In the genomic region with DNA sequence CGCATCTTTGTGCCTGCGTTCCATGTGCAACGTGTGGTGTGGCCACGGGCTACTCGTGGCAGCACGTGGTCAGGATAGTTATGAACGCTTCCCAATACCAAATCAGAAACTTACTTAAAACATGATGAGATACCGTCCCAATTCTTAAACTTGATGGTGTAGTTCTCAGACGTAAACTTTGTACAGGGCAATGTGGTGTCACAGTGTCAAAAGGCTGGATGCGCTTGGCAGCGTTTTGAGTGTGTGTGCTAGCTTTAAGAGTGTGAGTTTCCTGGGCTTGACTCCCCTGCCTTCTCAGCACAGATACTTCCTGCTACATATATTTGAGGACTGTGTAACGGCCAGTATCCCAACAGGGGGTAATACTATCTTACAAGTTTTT, we compare ENCODE assay signal across 15 mouse cellular contexts. TPM values are rescaled to one million over a fixed set of nuclear protein-coding genes. Genes with fewer than 3 reads are reported as not detected.
DNase-seq lines count a peak whose midpoint lies in the region; ATAC-seq and TF ChIP-seq lines count a peak whose summit lies in the region.
"Had no signal": no experiment of that assay in that cellular context is flagged by ENCODE, and none has a peak within 500 bp of the region (broad histone marks: within the 10 kb centered on the region; RNA-seq: fewer than 3 reads in every experiment).

No protein-coding gene starts in this region.

- peak overlapping the region; percentile 18; the same call in 1 of the 2 replicates for H3K27ac ChIP-seq in spleen, adult 2 months (ENCODE audit: insufficient read depth, low read length)
- H3K27ac ChIP-seq in liver, embryonic 14.5 days = no peak overlapping the region
- H3K27ac ChIP-seq: hindbrain, embryonic 15.5 days; midbrain, embryonic 10.5 days; neural tube, embryonic 13.5 days had no signal

- peak overlapping the region; percentile 44; the same call in 1 of the 2 replicates for H3K4me2 ChIP-seq in liver, embryonic 14.5 days (ENCODE audit: low read depth)

- DNase-seq in spleen, adult 2 months (ENCODE audit: low read depth in 1 of 2, low spot score in 2 of 2) = no peak
- no peak for DNase-seq in spleen, postnatal 14 days (ENCODE audit: low spot score in 2 of 2)
- peak; percentile 56 for DNase-seq in MEL-GATA-1-ER (ENCODE audit: extremely low read depth, low read depth)
- no peak for DNase-seq in liver, embryonic 14.5 days (ENCODE audit: low read depth in 3 of 3, low spot score in 3 of 3)
- no peak for DNase-seq in cerebellum, adult 8-10 months
- no peak for DNase-seq in retina, embryonic 14.5 days (ENCODE audit: low spot score)
- DNase-seq: adrenal gland, postnatal 25 days; cerebellum, adult 9-10 months; kidney, postnatal 10 days; right cerebral cortex, postnatal 14 days had no signal

- no peak for TF ChIP-seq EP300 in liver, embryonic 14.5 days (IDR thresholded peaks at IDR 0.05; ENCODE audit: low read depth)

- no peaks in the 10 kb centered on the region for H3K36me3 ChIP-seq in spleen, adult 2 months (ENCODE audit: control insufficient read depth, insufficient read depth, low read length)
- no peaks in the 10 kb centered on the region for H3K36me3 ChIP-seq in liver, embryonic 14.5 days (replicated peaks; ENCODE audit: control insufficient read depth, insufficient read depth, low read depth)
- H3K36me3 ChIP-seq: hindbrain, embryonic 15.5 days; midbrain, embryonic 10.5 days; neural tube, embryonic 13.5 days had no signal

- H3K27me3 ChIP-seq in spleen, adult 2 months (ENCODE audit: control insufficient read depth, insufficient read depth, low read length) = no peaks in the 10 kb centered on the region
- H3K27me3 ChIP-seq in liver, embryonic 14.5 days (ENCODE audit: control insufficient read depth, insufficient read depth, low read length) = peaks cover 2% of the 10 kb centered on the region; the same call in 1 of the 2 replicates
- H3K27me3 ChIP-seq: hindbrain, embryonic 15.5 days; neural tube, embryonic 13.5 days had no signal

- 12% methylated on average over 12 of the region's 12 CpGs for WGBS in spleen, adult 2 months
- 10% methylated on average over 12 of the region's 12 CpGs for WGBS in liver, embryonic 14.5 days (ENCODE audit: insufficient replicate concordance)

- H3K9ac ChIP-seq in liver, embryonic 14.5 days (replicated peaks) = no peak overlapping the region
- H3K9ac ChIP-seq: hindbrain, embryonic 15.5 days had no signal

- H3K9me3 ChIP-seq in liver, embryonic 14.5 days (ENCODE audit: control insufficient read depth, low read length) = no peaks in the 10 kb centered on the region
- H3K9me3 ChIP-seq: hindbrain, embryonic 15.5 days; midbrain, embryonic 10.5 days; neural tube, embryonic 13.5 days had no signal

- peaks cover 8% of the 10 kb centered on the region; the same call in 1 of the 2 replicates for H3K4me1 ChIP-seq in spleen, adult 2 months (ENCODE audit: control insufficient read depth, insufficient read depth, insufficient read length)
- peaks cover 0 to 13% of the 10 kb centered on the region in 2 experiments; a peak in 2 of 4 replicates for H3K4me1 ChIP-seq in liver, embryonic 14.5 days (replicated peaks; ENCODE audit: control insufficient read depth in 2 of 2, insufficient read depth in 2 of 2, low read length in 1 of 2)
- H3K4me1 ChIP-seq: hindbrain, embryonic 15.5 days had no signal

- no peak for TF ChIP-seq POLR2A in spleen, adult 2 months (IDR thresholded peaks at IDR 0.05; ENCODE audit: low read depth, low read length)

- no peak overlapping the region for H3K4me3 ChIP-seq in spleen, adult 2 months (ENCODE audit: extremely low read depth, insufficient read depth, insufficient read length)
- no peak overlapping the region for H3K4me3 ChIP-seq in liver, embryonic 14.5 days (ENCODE audit: insufficient read depth in 1 of 2, low read depth in 2 of 2, low read length in 2 of 2)
- H3K4me3 ChIP-seq: neural tube, embryonic 13.5 days had no signal

- ATAC-seq in liver, embryonic 14.5 days (ENCODE audit: insufficient read depth) = no peak
- ATAC-seq in megakaryocyte-erythroid progenitor cell, adult 5-6 weeks (replicated peaks; ENCODE audit: low FRiP score, low TSS enrichment, poor library complexity, severe bottlenecking) = peak; percentile 5; the same call in 1 of the 2 replicates
- ATAC-seq: intestine, postnatal 0 days had no signal

- no peak for TF ChIP-seq CTCF in spleen, adult 2 months (IDR thresholded peaks at IDR 0.05; ENCODE audit: extremely low read depth, insufficient read depth, insufficient read length, insufficient replicate concordance)
- TF ChIP-seq CTCF in liver, embryonic 14.5 days (IDR thresholded peaks at IDR 0.05; ENCODE audit: low read depth) = no peak

RNA-seq across cellular contexts. Expression of a gene that starts 27.1 kb away (rescaled TPM):
- 25.0 and 31.6 TPM in 2 replicates for polyA plus RNA-seq in spleen, adult 2 months (2012; rRNA removed)
- 1.2 and 1.6 TPM in 2 replicates for polyA plus RNA-seq in liver, embryonic 14.5 days (2012; rRNA removed)
- 0.88 and 1.4 TPM in 2 replicates for polyA plus RNA-seq in liver, embryonic 14.5 days (2014; fragmentation: Nextera tagmentation; extraction: Ambion mirVana)
- 2.5 and 9.3 TPM in 2 replicates for total RNA-seq in megakaryocyte-erythroid progenitor cell, adult 5-6 weeks (2014; fragmentation: Nextera tagmentation)
- total RNA-seq in megakaryocyte-erythroid progenitor cell, adult 5-6 weeks (2017) = 7.0 and 9.9 TPM in 2 replicates
